Mouse (Mus musculus): ENCODE results near the gene Ubac1. TPM values are rescaled to one million over a fixed set of nuclear protein-coding genes. Genes with fewer than 3 reads are reported as not detected.

The Ubac1 gene
- polyA plus RNA-seq, 2 experiments = 76.5 to 99.3 TPM

DNA sequence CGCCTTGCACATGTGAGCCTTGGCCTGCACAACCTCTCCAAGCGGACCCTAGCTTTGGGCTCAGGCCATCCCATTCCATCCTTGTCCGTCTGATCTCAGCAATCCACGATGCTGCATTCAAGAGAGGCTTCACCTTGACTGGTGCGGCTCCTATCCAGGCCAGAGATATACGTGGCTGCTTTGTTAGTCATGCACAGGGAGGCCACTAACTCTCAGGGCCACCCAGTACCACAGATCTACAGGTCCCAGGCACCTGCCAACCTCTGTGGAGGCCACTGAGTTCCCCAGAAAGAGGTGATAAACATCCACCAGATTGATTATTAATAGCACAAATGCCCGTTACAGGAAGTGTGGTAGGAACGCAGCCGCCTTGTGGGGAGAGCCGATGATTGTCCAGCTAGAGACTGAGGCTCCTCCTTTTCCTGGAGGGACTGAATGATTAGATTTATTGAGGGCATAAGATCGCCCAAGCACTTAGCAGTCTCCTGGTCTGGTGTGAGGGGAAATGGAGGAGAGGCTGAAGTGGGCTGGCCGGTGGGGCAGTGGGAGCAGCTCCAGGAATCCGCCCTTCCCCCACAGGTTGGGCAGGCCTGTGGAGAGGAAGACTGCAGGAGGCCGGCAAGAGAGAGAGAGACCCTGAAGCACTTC lies 19.7 kb upstream of the Ubac1 start:
- Histone ChIP-seq H3K27ac (replicated peaks; ENCODE audit: low read depth, low read length) (no peak overlapping the region), H3K4me3 (replicated peaks; ENCODE audit: low read length) (no peak overlapping the region), H3K4me1 (ENCODE audit: control insufficient read depth, insufficient read depth, low read length) (no peaks in the 10 kb centered on the region), H3K9me3 (ENCODE audit: control insufficient read depth, low read length) (no peaks in the 10 kb centered on the region), H3K27me3 (ENCODE audit: control insufficient read depth, insufficient read depth, low read length) (no peaks in the 10 kb centered on the region), H3K4me2 (replicated peaks; ENCODE audit: low read depth, low read length, severe bottlenecking) (no peak overlapping the region), H3K36me3 (ENCODE audit: control insufficient read depth, insufficient read depth, low read length) (no peaks in the 10 kb centered on the region), H3K9ac (ENCODE audit: low read depth, low read length, severe bottlenecking) (no peak overlapping the region)
- WGBS = 49% methylated on average over 14 of the region's 14 CpGs
- DNase-seq (ENCODE audit: low spot score) = no peak
- ATAC-seq (ENCODE audit: low FRiP score, low read depth) = no peak
- TF ChIP-seq POLR2A (IDR thresholded peaks at IDR 0.05; ENCODE audit: borderline replicate concordance, extremely low read depth, insufficient read depth, insufficient read length) = no peak

DNA sequence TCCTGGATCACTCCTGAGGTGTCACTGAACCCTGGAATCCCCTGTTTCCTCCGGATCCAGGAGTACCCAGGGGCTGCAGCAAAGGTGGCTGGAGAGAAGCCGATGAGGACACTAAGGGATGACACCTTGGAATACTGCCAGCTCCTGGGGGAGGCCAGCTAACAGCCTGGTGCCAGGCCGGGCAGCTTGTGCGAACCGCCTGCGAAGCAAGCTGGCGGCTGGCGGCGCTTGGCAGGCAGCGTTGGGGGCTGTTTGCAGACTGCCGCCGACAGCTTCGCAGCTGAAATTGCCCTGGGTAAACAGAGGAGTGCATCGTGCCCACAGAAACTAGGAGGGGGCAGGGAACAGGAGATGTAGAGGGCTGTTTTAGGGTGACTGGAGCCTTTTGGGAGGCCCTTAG lies 18.4 kb upstream of the Ubac1 start:
- Histone ChIP-seq H3K4me3 (replicated peaks; ENCODE audit: low read length) (no peak overlapping the region), H3K9me3 (ENCODE audit: control insufficient read depth, low read length) (no peaks in the 10 kb centered on the region), H3K27ac (replicated peaks; ENCODE audit: low read depth, low read length) (no peak overlapping the region), H3K27me3 (ENCODE audit: control insufficient read depth, insufficient read depth, low read length) (no peaks in the 10 kb centered on the region), H3K9ac (ENCODE audit: low read depth, low read length, severe bottlenecking) (no peak overlapping the region), H3K4me2 (replicated peaks; ENCODE audit: low read depth, low read length, severe bottlenecking) (no peak overlapping the region), H3K4me1 (ENCODE audit: control insufficient read depth, insufficient read depth, low read length) (peaks cover 5% of the 10 kb centered on the region; the same call in 1 of the 2 replicates), H3K36me3 (ENCODE audit: control insufficient read depth, insufficient read depth, low read length) (no peaks in the 10 kb centered on the region)
- no peak for ATAC-seq (ENCODE audit: low FRiP score, low read depth)
- WGBS = 61% methylated on average over 12 of the region's 14 CpGs
- no peak for TF ChIP-seq POLR2A (IDR thresholded peaks at IDR 0.05; ENCODE audit: borderline replicate concordance, extremely low read depth, insufficient read depth, insufficient read length)
- DNase-seq (ENCODE audit: low spot score) = no peak

DNA sequence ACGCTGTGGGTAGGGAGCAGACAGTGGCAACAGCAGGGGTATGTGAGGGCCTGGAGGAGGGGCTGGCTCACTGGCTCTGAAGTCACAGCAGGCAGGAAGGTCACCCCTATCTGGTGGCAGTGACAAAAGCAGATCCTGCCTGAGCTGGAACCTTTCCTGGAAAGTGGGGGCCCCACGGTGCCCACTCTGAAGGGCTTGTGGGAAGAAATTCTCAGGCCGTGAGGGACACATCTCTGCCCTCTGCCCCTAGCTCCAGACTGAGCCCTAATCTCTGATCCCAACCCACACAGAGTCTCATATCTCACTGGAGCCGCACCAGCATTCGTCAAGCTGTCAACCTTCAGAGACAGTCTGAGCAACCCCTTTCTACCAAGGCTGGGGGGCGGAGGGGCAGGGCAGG lies 15.8 kb upstream of the Ubac1 start:
- Histone ChIP-seq H3K27ac (replicated peaks; ENCODE audit: low read depth, low read length) (no peak overlapping the region), H3K9me3 (ENCODE audit: control insufficient read depth, low read length) (no peaks in the 10 kb centered on the region), H3K4me1 (ENCODE audit: control insufficient read depth, insufficient read depth, low read length) (peaks cover 9% of the 10 kb centered on the region), H3K4me2 (replicated peaks; ENCODE audit: low read depth, low read length, severe bottlenecking) (no peak overlapping the region), H3K27me3 (ENCODE audit: control insufficient read depth, insufficient read depth, low read length) (no peaks in the 10 kb centered on the region), H3K36me3 (ENCODE audit: control insufficient read depth, insufficient read depth, low read length) (no peaks in the 10 kb centered on the region), H3K4me3 (replicated peaks; ENCODE audit: low read length) (no peak overlapping the region), H3K9ac (ENCODE audit: low read depth, low read length, severe bottlenecking) (no peak overlapping the region)
- DNase-seq (ENCODE audit: low spot score) (no peak), ATAC-seq (ENCODE audit: low FRiP score, low read depth) (no peak)
- no peak for TF ChIP-seq POLR2A (IDR thresholded peaks at IDR 0.05; ENCODE audit: borderline replicate concordance, extremely low read depth, insufficient read depth, insufficient read length)
- 53% methylated on average over 6 of the region's 6 CpGs for WGBS

DNA sequence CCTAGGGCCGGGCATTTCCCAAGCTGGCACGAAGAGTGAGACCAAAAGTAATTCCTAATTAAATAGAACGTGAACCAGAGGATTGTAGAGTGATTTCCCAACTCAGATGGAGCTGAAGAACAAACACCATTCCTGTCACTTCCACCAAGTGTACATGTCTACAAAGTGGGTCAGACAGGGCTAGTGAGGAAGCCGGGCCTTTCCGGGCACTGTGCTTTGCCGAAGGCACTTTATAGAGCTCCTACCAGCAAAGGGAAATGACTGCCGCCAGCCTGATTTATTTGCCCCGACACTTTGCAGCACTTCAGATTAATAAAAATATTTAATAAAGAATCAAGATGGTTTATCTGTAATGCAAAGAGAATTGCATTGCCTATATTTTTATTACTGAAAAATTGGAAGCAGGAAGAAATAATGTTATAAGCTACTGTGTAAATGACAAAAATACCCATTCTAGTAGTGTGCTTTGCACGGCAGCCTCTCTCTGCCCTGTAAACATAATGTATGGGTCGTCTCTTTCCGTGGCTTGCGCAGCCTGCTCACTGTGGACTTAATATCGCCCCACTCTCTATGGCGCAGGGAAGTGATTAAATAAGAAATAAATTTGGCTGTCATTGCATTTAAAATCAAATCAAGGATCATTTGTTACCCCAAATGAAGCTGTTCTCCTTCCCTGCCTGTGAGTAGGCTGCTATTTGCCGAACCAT lies 12.9 kb upstream of the Ubac1 start:
- 44% methylated on average over 15 of the region's 15 CpGs for WGBS
- H3K36me3 ChIP-seq (ENCODE audit: control insufficient read depth, insufficient read depth, low read length) = no peaks in the 10 kb centered on the region
- no peak for DNase-seq (ENCODE audit: low spot score)
- TF ChIP-seq POLR2A (IDR thresholded peaks at IDR 0.05; ENCODE audit: borderline replicate concordance, extremely low read depth, insufficient read depth, insufficient read length) = no peak
- no peak for ATAC-seq (ENCODE audit: low FRiP score, low read depth)
- H3K27ac ChIP-seq (replicated peaks; ENCODE audit: low read depth, low read length) = peak overlapping the region; percentile 33; the same call in 1 of the 2 replicates
- H3K4me3 ChIP-seq (replicated peaks; ENCODE audit: low read length) = no peak overlapping the region
- no peaks in the 10 kb centered on the region for H3K27me3 ChIP-seq (ENCODE audit: control insufficient read depth, insufficient read depth, low read length)
- 0 out of 2 replicates have a peak overlapping the region, but pooled peaks have one; percentile 31 for H3K9ac ChIP-seq (ENCODE audit: low read depth, low read length, severe bottlenecking)
- H3K4me1 ChIP-seq (ENCODE audit: control insufficient read depth, insufficient read depth, low read length) = peaks cover 9% of the 10 kb centered on the region
- H3K9me3 ChIP-seq (ENCODE audit: control insufficient read depth, low read length) = no peaks in the 10 kb centered on the region
- H3K4me2 ChIP-seq (replicated peaks; ENCODE audit: low read depth, low read length, severe bottlenecking) = peak overlapping the region; percentile 19; the same call in 1 of the 2 replicates

DNA sequence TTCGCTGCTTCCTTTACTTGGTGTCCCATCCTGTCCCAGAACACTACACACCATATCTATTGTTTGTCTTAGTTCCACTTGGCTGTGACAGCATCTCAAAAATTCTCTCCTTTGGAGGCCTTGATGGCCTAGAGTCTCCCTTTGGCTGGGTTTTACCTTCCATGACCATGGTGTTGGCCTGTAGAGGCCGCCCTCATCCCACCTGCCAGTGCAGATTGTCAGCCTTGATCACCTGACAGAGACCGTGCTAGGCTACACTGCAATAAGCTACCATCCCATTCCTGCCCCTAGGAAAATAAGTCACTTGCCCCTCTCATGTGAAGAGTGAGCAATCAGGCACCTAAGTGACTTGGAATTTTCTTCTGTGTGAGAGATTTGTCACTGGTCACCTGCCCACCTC lies 8.7 kb upstream of the Ubac1 start:
- Histone ChIP-seq H3K4me1 (ENCODE audit: control insufficient read depth, insufficient read depth, low read length) (peaks cover 8% of the 10 kb centered on the region), H3K4me3 (replicated peaks; ENCODE audit: low read length) (no peak overlapping the region), H3K9me3 (ENCODE audit: control insufficient read depth, low read length) (no peaks in the 10 kb centered on the region), H3K27me3 (ENCODE audit: control insufficient read depth, insufficient read depth, low read length) (no peaks in the 10 kb centered on the region), H3K9ac (ENCODE audit: low read depth, low read length, severe bottlenecking) (no peak overlapping the region), H3K36me3 (ENCODE audit: control insufficient read depth, insufficient read depth, low read length) (no peaks in the 10 kb centered on the region), H3K27ac (replicated peaks; ENCODE audit: low read depth, low read length) (no peak overlapping the region), H3K4me2 (replicated peaks; ENCODE audit: low read depth, low read length, severe bottlenecking) (no peak overlapping the region)
- DNase-seq (ENCODE audit: low spot score) (no peak), ATAC-seq (ENCODE audit: low FRiP score, low read depth) (no peak)
- no peak for TF ChIP-seq POLR2A (IDR thresholded peaks at IDR 0.05; ENCODE audit: borderline replicate concordance, extremely low read depth, insufficient read depth, insufficient read length)
- WGBS = 45% methylated on average over 3 of the region's 3 CpGs
